Mouse (Mus musculus) urinary bladder, postnatal 36 days (tissue): ENCODE results near the gene Btbd8.
A peak's percentile ranks its signal among the peaks of the same experiment; 100 is the strongest.

Experiments
- DNase-seq, 2 experiments: peaks; one replicate each; pipeline ENCODE4 v3.0.0; 2022; ENCODE audit warnings: low spot score in 2 of 2, mixed read lengths in 1 of 2

The Btbd8 gene

GRCm38 (mm10) chr5:107450299-107450698 lies 12.5 kb downstream of the Btbd8 start:
- no peak for DNase-seq

GRCm38 (mm10) chr5:107462147-107463076 lies 24.6 kb downstream of the Btbd8 start:
- no peak for DNase-seq

- DNase-seq = no peak
Observed at GRCm38 (mm10) chr5:107466501-107466900, 28.7 kb downstream of the Btbd8 start.

DNA sequence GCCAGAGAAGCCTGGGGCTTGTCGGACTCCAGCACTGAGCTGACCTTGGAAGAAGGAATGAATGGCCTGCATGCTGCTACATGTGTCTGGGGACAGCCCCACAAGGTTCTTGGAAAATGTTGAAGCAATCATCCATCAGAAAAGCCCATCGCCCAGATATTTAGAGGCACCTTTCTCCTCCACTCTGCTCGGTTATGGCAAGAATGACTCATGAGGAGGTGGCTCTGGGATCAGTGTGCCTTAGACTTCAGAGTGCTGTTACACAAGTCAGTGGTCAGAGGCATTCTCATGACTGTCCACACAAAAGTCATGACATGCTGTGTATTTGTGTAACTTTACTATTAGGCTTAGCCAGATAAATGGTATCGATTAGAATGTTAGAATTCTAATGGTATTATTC lies 29.3 kb downstream of the Btbd8 start:
- DNase-seq = no peak

DNA sequence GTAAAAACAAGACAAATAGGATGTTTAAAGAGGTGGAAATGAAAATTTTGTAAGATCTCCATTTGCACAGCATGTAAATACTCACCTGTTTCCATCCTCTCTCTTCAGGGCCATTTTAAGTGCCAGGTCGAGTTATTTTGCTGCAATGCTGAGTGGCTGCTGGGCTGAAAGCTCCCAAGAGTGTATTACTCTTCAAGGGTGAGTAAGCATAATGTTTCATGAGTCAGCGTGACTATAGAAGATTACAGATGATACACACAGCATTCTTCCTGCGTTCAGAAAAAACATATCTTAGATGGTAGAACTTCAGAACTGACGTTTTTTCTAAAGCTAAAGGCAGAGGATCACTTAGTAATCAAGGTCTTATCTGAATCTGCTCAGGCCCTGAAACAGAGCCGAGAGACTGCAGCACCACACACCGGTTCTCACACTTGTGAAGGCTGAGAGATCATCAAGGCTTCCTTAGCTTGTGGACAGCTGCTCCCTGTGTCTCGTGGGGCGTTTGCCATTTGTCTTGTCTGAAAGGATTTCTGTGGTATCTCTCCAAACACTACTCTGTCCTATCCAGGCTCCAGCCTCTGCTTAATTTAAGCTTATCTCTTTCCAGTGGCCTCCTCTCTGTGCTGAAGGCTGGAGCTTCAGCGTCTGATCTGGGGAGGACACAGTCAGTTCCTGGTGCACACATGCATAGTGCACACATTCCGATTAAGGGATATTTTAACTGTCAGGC lies 33.0 kb downstream of the Btbd8 start:
- no peak for DNase-seq

GRCm38 (mm10) chr5:107480194-107480593 lies 42.4 kb downstream of the Btbd8 start:
- no peak for DNase-seq

DNA sequence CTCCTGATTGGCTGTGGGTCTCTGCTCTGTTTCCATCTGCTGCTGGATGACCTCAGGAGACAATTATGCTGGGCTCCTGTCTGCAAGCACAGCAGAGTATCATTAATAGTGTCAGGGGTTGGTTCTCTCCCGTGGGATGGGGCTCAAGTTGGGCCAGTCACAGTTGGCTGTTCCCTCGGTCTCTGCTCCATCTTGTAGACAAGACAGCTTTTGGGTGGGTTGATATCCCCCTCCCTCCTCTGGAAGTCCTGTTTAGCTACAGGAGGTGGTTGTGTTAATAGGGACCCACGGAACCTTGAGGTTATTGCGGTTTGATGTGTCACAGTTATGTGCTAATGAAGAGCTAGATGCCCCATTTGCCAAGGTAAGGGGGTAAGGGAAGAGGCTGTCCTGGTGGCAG lies 51.2 kb downstream of the Btbd8 start:
- no peak for DNase-seq

DNA sequence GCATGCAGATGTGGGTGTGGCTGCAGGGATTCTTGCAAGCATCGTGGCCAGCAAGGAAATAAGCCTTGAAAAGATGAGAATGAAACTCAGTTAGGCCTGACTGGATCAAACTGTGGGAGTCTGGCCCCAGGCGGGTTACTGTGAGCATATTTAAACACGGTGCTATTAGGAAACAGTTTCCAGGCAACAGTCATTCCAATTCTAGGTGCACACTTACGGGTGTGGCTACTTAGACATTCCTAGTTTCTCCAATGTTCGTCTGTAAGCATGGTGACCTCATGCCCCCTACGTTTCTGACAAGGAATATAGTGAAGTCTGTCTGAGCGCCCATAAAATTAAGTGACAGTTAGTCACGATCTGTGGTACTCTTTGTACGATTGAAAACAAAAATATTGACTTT lies 53.2 kb downstream of the Btbd8 start:
- no peak for DNase-seq

DNA sequence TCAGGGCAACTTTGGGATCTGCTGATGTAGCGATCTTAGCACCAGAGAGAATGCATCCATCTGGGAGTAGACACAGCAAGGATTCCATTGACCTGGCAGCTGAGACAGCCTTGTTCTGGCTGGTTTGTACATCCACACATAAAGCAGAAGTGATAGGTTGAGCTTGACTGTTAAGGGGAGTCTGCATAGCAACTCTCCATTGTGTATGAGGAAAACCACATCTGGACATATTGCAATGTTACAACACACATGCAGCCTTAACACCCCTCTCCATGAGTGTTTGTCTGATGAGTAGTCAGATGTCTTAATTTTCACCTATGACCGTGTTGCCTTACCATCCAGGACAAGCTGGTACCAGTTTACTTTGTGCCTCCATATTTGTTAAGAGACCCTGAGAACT lies 54.7 kb downstream of the Btbd8 start:
- DNase-seq = no peak

- DNase-seq = no peak
Observed at GRCm38 (mm10) chr5:107494759-107495158, 57.0 kb downstream of the Btbd8 start.

DNA sequence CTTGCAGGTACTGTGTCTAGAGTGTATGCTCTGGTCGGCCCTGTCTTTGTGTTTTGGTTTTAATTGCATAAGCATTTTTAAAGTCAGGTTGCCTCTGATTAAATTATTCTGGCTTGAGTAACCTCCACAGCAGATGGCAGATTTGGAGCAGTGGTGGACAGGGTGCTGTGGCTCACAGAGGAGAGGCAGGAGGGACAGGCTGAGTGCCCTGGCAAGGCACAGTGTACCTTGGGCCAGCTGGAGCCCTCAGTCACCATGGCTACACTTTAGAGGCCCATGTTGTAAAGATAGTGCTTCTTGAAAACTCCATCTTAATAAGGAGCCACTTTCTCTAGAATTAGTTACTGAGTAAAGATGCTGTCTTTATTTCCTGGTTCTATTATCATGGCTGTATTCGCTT lies 58.2 kb downstream of the Btbd8 start:
- no peak for DNase-seq

- no peak for DNase-seq
Observed at GRCm38 (mm10) chr5:107497519-107498501, 60.0 kb downstream of the Btbd8 start.

DNA sequence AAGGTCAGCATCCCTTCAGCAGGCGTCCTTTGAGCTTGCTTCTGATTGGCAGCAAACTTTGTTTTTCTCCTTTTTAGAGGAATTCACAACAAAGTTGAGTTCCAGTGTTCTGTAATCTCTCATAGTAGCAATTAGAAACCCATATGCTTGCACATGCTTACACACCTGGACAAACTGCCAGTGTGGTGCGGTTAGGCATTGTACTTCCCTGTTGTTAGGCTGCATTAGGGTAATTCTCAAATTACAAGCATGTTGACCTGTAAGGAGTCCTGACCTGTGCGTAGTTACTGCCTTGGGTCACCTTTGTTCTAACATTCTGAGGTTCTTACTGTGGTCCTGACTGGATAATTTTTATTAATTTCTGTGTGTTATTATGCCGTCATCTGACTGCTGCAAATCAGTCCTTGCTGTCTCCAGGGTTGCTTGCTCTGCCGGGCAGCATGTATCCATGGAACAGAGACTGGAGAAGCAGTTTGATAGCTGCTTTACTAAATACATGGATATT lies 61.1 kb downstream of the Btbd8 start:
- no peak for DNase-seq

DNA sequence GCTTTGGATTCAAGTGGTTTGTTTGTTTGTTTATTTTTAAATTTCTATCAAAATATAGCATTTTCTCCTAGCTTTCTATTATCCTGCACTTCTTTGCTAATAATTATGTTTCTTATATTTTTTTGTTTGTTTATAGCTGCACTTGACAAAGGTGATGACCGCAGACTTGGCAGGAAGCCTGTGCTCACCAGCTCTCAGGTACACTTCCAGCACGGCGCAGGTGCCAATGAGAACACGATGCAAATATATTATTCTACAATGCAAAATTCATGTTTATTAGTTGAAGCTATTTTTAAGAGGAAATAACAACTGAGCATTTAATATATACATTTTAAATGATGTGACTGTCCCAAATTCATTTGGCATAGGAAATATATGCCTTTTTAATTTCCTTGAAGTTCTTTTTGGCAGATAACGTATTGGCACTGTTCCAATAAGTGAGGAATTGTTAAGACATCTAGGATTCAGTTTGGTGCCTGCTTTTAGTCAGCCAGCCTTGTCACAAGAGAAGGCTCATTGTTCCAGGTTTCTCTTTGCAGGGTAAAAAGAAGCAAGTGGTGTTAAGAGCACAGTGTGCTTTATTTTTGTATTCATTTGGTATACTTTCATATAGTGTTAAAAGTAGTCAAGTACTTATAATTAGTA lies 62.2 kb downstream of the Btbd8 start:
- DNase-seq = no peak

DNA sequence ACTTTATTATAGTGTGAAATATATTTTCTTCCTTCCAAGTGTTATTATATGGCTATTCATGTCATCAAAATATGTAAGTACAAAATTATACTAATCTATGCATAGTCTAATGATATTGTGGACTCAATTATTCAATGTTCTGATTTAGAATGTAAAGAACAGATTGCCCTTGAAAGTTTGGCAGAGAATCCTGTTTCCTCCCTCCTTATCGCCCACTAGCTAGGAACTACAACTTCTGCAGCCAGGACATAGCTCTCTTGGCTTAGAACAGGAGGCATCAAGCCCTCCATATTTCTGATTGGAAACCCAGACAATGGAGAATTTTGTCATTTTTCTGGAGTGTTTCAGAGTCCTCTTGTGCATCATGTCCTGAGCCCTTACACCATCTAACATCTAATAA lies 62.9 kb downstream of the Btbd8 start:
- DNase-seq = no peak

GRCm38 (mm10) chr5:107507321-107507720 lies 69.5 kb downstream of the Btbd8 start, which contains the start of gene Gm42669:
Gene Gm42669, plus strand, starts transcription at chr5:107507621.
- DNase-seq = no peak

GRCm38 (mm10) chr5:107510503-107510902 lies 72.7 kb downstream of the Btbd8 start:
- DNase-seq = no peak

DNA sequence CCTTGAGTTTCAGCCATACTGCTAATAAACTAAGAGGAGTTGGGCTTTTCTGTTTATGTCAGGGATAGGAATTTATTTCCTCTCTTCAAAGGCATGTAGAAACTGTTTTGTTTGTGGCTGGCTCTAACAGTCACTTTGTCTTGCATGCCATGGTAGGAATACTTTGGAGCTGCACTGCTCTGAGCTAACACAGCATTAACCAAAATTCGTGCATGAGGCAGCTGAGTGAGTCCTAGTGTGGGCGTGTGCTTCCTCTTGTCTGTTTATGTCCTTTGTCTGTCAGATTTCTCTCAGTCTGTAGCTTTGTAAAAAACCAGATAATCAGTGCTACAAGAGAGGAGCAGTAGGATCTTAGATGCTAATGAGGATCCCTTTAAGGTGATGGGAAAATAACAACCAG lies 73.5 kb downstream of the Btbd8 start:
- no peak for DNase-seq

DNA sequence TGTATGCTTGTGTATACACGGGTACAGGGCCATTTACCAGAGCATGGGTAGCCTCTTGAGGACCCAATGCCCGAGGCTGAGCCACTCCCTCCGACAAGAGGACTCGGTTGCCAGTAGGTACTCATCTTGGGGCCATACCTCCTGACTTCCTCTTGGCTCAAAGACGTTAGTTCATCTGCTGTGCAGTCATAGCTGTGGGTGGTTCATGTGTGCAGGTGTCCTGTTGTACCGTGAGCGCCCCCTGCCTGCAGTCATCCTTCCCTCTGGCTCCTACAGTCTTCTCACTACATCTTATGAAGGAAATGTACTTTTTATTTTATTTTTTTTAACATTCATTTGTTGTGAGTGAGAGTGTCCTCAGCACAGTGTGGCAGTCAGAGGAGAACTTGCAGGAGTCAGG lies 75.8 kb downstream of the Btbd8 start:
- peak; percentile 12 to 31 for DNase-seq

DNA sequence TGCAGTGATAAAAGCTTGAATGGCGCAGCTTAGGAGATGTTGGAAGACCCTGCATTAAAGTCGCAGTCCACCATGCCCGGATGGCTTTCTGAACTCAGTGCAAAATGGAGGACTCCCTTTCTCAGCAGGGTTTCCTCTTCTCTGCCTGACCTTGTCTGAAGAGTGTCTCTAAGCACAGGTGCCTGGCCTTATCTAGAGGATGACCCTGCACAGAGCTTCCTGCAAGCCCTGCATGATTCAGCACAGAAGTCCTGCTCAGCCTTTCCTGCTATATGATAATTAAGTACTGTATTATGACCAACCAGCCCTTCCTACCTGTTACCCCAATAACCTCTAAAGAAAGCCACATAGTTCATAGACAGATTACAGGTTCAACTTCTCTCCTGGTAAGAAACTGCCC lies 77.7 kb downstream of the Btbd8 start:
- no peak for DNase-seq

DNA sequence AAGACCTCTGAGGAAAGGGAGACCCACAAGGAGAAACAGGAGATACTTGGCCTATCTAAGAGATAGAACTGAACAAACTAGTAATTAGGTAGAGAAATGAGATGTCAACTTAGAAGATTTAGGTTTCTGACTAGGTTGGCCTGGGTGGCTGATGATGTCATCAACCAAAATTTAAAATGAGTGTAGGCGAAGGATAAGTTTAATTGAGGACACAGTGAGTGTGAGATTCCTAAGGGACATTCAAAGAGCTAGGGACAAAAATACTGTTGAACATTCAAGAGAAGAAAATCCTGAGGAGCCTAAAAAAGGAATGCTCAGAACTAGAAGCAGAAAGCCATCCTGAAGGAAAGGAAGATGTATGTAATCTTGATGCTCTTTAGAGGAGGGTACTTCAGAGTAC lies 78.3 kb downstream of the Btbd8 start:
- no peak for DNase-seq
